Mouse (Mus musculus) forebrain, embryonic 11.5 days (tissue): Measurements from ENCODE around the gene Aldh1a2. TPM values are rescaled to one million over a fixed set of nuclear protein-coding genes. Genes with fewer than 3 reads are reported as not detected.

Experiments used
- ATAC-seq: fragments of 200-750 bp; cut with Nextera tagmentation; replicated peaks from 2 replicates; pipeline ENCODE4 v1.8.0; 2017; ENCODE audit warnings: moderate TSS enrichment; ENCODE audit not compliant: low FRiP score
- DNase-seq: peaks from one replicate; pipeline ENCODE4 v3.0.0-alpha.2; 2017; ENCODE audit warnings: low spot score
- H3K27ac ChIP-seq: fragments of 300-500 bp; sonication (generic); 2 replicates; pipeline ENCODE4 v1.5.1; 2014; ENCODE audit warnings: low read depth, low read length
- H3K27me3 ChIP-seq: fragments of 300-500 bp; sonication (generic); 2 replicates; pipeline ENCODE4 v1.6.1; 2014; ENCODE audit warnings: mild to moderate bottlenecking, low read length, mixed read lengths; ENCODE audit not compliant: control insufficient read depth, insufficient read depth
- H3K36me3 ChIP-seq: fragments of 300-500 bp; sonication (generic); 2 replicates; pipeline ENCODE4 v1.6.1; 2014; ENCODE audit warnings: mild to moderate bottlenecking, low read length, moderate library complexity, mixed read lengths; ENCODE audit not compliant: control insufficient read depth, insufficient read depth
- H3K4me1 ChIP-seq: fragments of 300-500 bp; sonication (generic); replicated peaks from 2 replicates; pipeline ENCODE4 v1.6.1; 2014; ENCODE audit warnings: low read length, mixed read lengths; ENCODE audit not compliant: control insufficient read depth, insufficient read depth
- H3K4me2 ChIP-seq: fragments of 300-500 bp; sonication (generic); 2 replicates; pipeline ENCODE4 v1.6.1; 2014; ENCODE audit warnings: low read depth, mild to moderate bottlenecking, low read length, moderate library complexity, mixed read lengths; ENCODE audit not compliant: severe bottlenecking
- H3K4me3 ChIP-seq: fragments of 300-500 bp; sonication (generic); 2 replicates; pipeline ENCODE4 v1.5.1; 2014; ENCODE audit warnings: low read depth, low read length
- H3K9ac ChIP-seq: fragments of 300-500 bp; sonication (generic); 2 replicates; pipeline ENCODE4 v1.6.1; 2014; ENCODE audit warnings: low read length
- H3K9me3 ChIP-seq: fragments of 300-500 bp; sonication (generic); 2 replicates; pipeline ENCODE4 v1.6.1; 2016; ENCODE audit warnings: low read length, mixed read lengths; ENCODE audit not compliant: control insufficient read depth
- WGBS: fragments of 180-500 bp; shearing (Covaris S2); extraction: QIAGEN DNeasy Blood & Tissue Kit; methylation state at CpG from one replicate; pipeline ENCODE4 v1.1.7; 2014; 5-methylcytosine and 5-hydroxymethylcytosine counted together
- polyA plus RNA-seq: library from polyadenylated mRNA; unstranded; fragments of >200 nt; fragmentation: Nextera tagmentation; extraction: Ambion mirVana; gene quantifications from 2 replicates; pipeline ENCODE4 v1.2.1, GENCODE M21; 2014

Gene Aldh1a2
- polyA plus RNA-seq, 1 experiment from 2014 or later, result 1.6 TPM

- no peaks in the 10 kb centered on the region for H3K9me3 ChIP-seq
- no peaks in the 10 kb centered on the region for H3K27me3 ChIP-seq
- WGBS, result 97% methylated on average over 1 of the region's 1 CpGs
- no peaks in the 10 kb centered on the region for H3K4me1 ChIP-seq
- no peak for ATAC-seq
- DNase-seq, result no peak
- H3K36me3 ChIP-seq, result no peaks in the 10 kb centered on the region
- no peak overlapping the region for H3K4me3 ChIP-seq
- H3K27ac ChIP-seq, result no peak overlapping the region
- H3K9ac ChIP-seq, result no peak overlapping the region
- no peak overlapping the region for H3K4me2 ChIP-seq
These were observed 75.1 kb downstream of the Aldh1a2 start for GRCm38 (mm10) chr9:71290730-71291129.

GRCm38 (mm10) chr9:71295501-71295900 is 79.9 kb downstream of the Aldh1a2 start:
- Histone ChIP-seq H3K9me3 (no peaks in the 10 kb centered on the region), H3K9ac (no peak overlapping the region), H3K4me3 (no peak overlapping the region), H3K27ac (no peak overlapping the region), H3K27me3 (no peaks in the 10 kb centered on the region), H3K4me2 (no peak overlapping the region), H3K4me1 (no peaks in the 10 kb centered on the region), H3K36me3 (no peaks in the 10 kb centered on the region)
- DNase-seq (no peak), ATAC-seq (no peak)
- 78% methylated on average over 8 of the region's 8 CpGs for WGBS

GRCm38 (mm10) chr9:71303594-71303993 is 88.0 kb downstream of the Aldh1a2 start:
- Histone ChIP-seq H3K4me2 (no peak overlapping the region), H3K27ac (no peak overlapping the region), H3K4me3 (no peak overlapping the region), H3K27me3 (no peaks in the 10 kb centered on the region), H3K9ac (no peak overlapping the region), H3K4me1 (no peaks in the 10 kb centered on the region), H3K36me3 (no peaks in the 10 kb centered on the region), H3K9me3 (no peaks in the 10 kb centered on the region)
- DNase-seq, result no peak
- 45% methylated on average over 2 of the region's 2 CpGs for WGBS
- no peak for ATAC-seq

- H3K36me3 ChIP-seq, result no peaks in the 10 kb centered on the region
- no peaks in the 10 kb centered on the region for H3K27me3 ChIP-seq
- H3K27ac ChIP-seq, result no peak overlapping the region
- no peak overlapping the region for H3K4me3 ChIP-seq
- DNase-seq, result peak; percentile 41
- no peak for ATAC-seq
- WGBS, result 85% methylated on average over 9 of the region's 9 CpGs
- H3K4me1 ChIP-seq, result no peaks in the 10 kb centered on the region
- no peak overlapping the region for H3K9ac ChIP-seq
- no peak overlapping the region for H3K4me2 ChIP-seq
- H3K9me3 ChIP-seq, result no peaks in the 10 kb centered on the region
These were observed 91.7 kb downstream of the Aldh1a2 start for GRCm38 (mm10) chr9:71307106-71307789.

DNA sequence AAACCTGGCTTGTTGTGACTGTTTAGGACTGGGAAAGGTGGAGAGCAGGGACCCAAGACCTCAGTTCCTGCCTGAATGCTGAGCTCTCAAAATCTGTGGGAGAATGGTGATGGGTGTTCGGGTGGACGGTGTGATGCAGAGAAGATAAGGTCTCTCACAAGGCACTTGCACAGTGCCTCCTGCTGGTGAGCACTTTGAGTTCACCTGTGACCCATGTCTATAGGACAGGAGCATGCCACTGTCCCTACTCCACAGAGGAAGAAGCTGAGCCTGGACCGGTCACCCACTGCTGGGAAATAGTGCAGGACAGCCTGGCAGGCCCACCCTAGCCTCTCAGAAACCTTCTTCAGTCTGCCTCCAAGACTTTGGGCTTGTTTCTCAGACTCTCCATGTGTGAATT is 100.4 kb downstream of the Aldh1a2 start:
- DNase-seq, result no peak
- WGBS, result 81% methylated on average over 3 of the region's 3 CpGs
- Histone ChIP-seq H3K4me2 (no peak overlapping the region), H3K9me3 (no peaks in the 10 kb centered on the region), H3K27ac (no peak overlapping the region), H3K4me3 (no peak overlapping the region), H3K4me1 (no peaks in the 10 kb centered on the region), H3K27me3 (no peaks in the 10 kb centered on the region), H3K9ac (no peak overlapping the region), H3K36me3 (no peaks in the 10 kb centered on the region)
- no peak for ATAC-seq

- ATAC-seq, result no peak
- Histone ChIP-seq H3K36me3 (no peaks in the 10 kb centered on the region), H3K4me3 (no peak overlapping the region), H3K4me1 (no peaks in the 10 kb centered on the region), H3K4me2 (no peak overlapping the region), H3K9ac (no peak overlapping the region), H3K27ac (no peak overlapping the region), H3K27me3 (no peaks in the 10 kb centered on the region), H3K9me3 (no peaks in the 10 kb centered on the region)
- DNase-seq, result no peak
- WGBS, result 87% methylated on average over 11 of the region's 11 CpGs
These were observed 101.7 kb downstream of the Aldh1a2 start for GRCm38 (mm10) chr9:71317096-71317920.

- Histone ChIP-seq H3K27ac (no peak overlapping the region), H3K9me3 (no peaks in the 10 kb centered on the region), H3K4me3 (no peak overlapping the region), H3K27me3 (no peaks in the 10 kb centered on the region), H3K4me1 (no peaks in the 10 kb centered on the region), H3K4me2 (no peak overlapping the region), H3K36me3 (no peaks in the 10 kb centered on the region), H3K9ac (no peak overlapping the region)
- DNase-seq (no peak), ATAC-seq (no peak)
- WGBS, result 86% methylated on average over 3 of the region's 3 CpGs
These were observed 102.3 kb downstream of the Aldh1a2 start for GRCm38 (mm10) chr9:71317921-71318241.

- Histone ChIP-seq H3K36me3 (no peaks in the 10 kb centered on the region), H3K4me2 (no peak overlapping the region), H3K27me3 (no peaks in the 10 kb centered on the region), H3K27ac (no peak overlapping the region), H3K9me3 (no peaks in the 10 kb centered on the region), H3K4me1 (no peaks in the 10 kb centered on the region), H3K9ac (no peak overlapping the region), H3K4me3 (no peak overlapping the region)
- DNase-seq (no peak), ATAC-seq (no peak)
- WGBS, result 96% methylated on average over 5 of the region's 5 CpGs
These were observed 104.2 kb downstream of the Aldh1a2 start for GRCm38 (mm10) chr9:71319776-71320175.
